Mouse (Mus musculus) neural tube, embryonic 15.5 days (tissue): ENCODE data around the gene Zfp36l1. TPM values are rescaled to one million over a fixed set of nuclear protein-coding genes. Genes with fewer than 3 reads are reported as not detected.
A peak's percentile ranks its signal among the peaks of the same experiment; 100 is the strongest.
"Not testable (repeated sequence)": the region's sequence is repeated elsewhere in the genome, so short reads cannot be mapped to it uniquely, and the experiment has no call there.

Source experiments
- ATAC-seq: fragments of 200-750 bp; cut with Nextera tagmentation; 2 replicates; pipeline ENCODE4 v1.8.0; 2017; ENCODE audit warnings: mild to moderate bottlenecking, moderate TSS enrichment, moderate library complexity; ENCODE audit not compliant: low FRiP score
- H3K27ac ChIP-seq: fragments of 300-500 bp; sonication (generic); replicated peaks from 2 replicates; pipeline ENCODE4 v1.5.1; 2015; ENCODE audit warnings: mild to moderate bottlenecking, inconsistent platforms
- H3K27me3 ChIP-seq: fragments of 300-500 bp; sonication (generic); replicated peaks from 2 replicates; pipeline ENCODE4 v1.6.1; 2015; ENCODE audit warnings: inconsistent platforms
- H3K36me3 ChIP-seq: fragments of 300-500 bp; sonication (generic); 2 replicates; pipeline ENCODE4 v1.6.1; 2015; ENCODE audit warnings: inconsistent platforms
- H3K4me1 ChIP-seq: fragments of 300-500 bp; sonication (generic); 2 replicates; pipeline ENCODE4 v1.6.1; 2015; ENCODE audit warnings: inconsistent platforms
- H3K4me2 ChIP-seq: fragments of 300-500 bp; sonication (generic); 2 replicates; pipeline ENCODE4 v1.6.1; 2015; ENCODE audit warnings: inconsistent platforms, mild to moderate bottlenecking, moderate library complexity
- H3K4me3 ChIP-seq: fragments of 300-500 bp; sonication (generic); replicated peaks from 2 replicates; pipeline ENCODE4 v1.5.1; 2015; ENCODE audit warnings: mild to moderate bottlenecking, inconsistent platforms
- H3K9ac ChIP-seq: fragments of 300-500 bp; sonication (generic); replicated peaks from 2 replicates; pipeline ENCODE4 v1.6.1; 2015; ENCODE audit warnings: mild to moderate bottlenecking, inconsistent platforms
- H3K9me3 ChIP-seq: fragments of 300-500 bp; sonication (generic); replicated peaks from 2 replicates; pipeline ENCODE4 v1.6.1; 2016; ENCODE audit warnings: inconsistent platforms
- WGBS: fragments of 180-500 bp; shearing (Covaris S2); methylation state at CpG from one replicate; pipeline ENCODE4 v1.1.7; 2015; ENCODE audit warnings: mixed read lengths; 5-methylcytosine and 5-hydroxymethylcytosine counted together
- polyA plus RNA-seq: library from polyadenylated mRNA; unstranded; fragments of >200 nt; fragmentation: Nextera tagmentation; extraction: Ambion mirVana; gene quantifications from 2 replicates; pipeline ENCODE4 v1.2.1, GENCODE M21; 2015

Zfp36l1 gene
- polyA plus RNA-seq, 1 experiment from 2014 or later = 33.6 TPM

DNA sequence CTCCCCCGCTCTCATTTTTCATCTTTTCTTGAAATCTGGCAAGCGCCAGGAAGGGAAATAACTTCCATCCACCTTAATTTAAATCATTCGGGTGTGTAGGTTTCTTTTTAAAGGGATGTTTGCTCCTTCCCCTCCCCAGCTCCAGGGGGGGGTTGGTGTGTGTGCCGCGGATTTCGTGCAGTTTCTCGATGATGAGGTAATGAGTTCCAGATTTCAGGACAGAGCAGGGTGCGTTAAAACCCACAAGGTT, 2.0 kb upstream of the Zfp36l1 start:
- peaks cover 42% of the 10 kb centered on the region for H3K4me1 ChIP-seq
- H3K4me2 ChIP-seq = peak overlapping the region; percentile 95
- no peak for ATAC-seq
- H3K9me3 ChIP-seq = no peaks in the 10 kb centered on the region
- peak overlapping the region; percentile 68 for H3K4me3 ChIP-seq
- 0% methylated on average over 8 of the region's 8 CpGs for WGBS
- peak overlapping the region; percentile 86 for H3K27ac ChIP-seq
- peaks cover 13% of the 10 kb centered on the region for H3K27me3 ChIP-seq
- no peaks in the 10 kb centered on the region for H3K36me3 ChIP-seq
- peak overlapping the region; percentile 54 for H3K9ac ChIP-seq

DNA sequence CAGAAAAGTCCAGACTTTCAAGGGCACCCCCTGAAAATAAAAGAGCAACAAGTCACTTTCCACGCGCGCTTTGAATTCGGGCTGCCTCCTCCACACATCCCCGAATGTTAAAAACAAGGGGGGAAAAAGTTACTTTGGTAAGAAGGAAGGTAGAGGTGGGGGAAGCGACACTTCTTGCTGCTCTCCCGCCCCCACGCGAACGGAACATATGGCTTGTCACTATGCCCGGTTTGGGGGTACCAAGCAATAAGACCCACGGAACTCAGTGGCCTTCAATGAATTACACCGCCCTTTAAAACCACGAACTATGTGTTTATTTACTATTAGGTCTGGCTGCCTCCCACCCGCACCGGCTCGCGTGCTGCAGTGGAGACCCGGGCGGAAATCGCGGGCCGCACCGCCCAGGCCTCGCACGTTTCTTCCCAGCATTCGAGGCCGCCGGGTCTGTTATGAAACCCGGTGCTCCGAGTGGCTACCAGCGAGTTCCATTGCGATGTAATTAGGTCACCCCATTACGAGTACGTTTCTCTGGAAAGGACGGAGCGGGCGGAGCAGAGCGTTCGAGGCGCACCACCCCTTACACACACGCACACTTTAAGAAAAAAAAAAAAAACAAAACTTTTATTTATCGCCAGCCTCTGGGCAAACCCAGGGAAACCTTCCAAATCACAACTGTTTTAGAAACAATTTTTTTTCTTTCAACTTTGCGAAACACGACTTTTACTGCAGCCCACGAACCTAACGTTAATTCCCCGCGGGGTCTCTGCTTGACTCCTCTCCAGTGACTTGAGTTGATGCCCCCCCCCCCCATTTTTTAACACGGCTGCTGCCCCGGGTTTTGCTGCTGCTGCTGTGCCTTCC, 1.4 kb upstream of the Zfp36l1 start:
- Histone ChIP-seq H3K4me3 (peak overlapping the region; percentile 68), H3K4me2 (peak overlapping the region; percentile 95), H3K27ac (peak overlapping the region; percentile 86), H3K27me3 (peaks cover 13% of the 10 kb centered on the region), H3K9me3 (no peaks in the 10 kb centered on the region), H3K9ac (peak overlapping the region; percentile 54), H3K4me1 (peaks cover 47% of the 10 kb centered on the region), H3K36me3 (no peaks in the 10 kb centered on the region)
- 1% methylated on average over 51 of the region's 51 CpGs for WGBS
- no peak for ATAC-seq

DNA sequence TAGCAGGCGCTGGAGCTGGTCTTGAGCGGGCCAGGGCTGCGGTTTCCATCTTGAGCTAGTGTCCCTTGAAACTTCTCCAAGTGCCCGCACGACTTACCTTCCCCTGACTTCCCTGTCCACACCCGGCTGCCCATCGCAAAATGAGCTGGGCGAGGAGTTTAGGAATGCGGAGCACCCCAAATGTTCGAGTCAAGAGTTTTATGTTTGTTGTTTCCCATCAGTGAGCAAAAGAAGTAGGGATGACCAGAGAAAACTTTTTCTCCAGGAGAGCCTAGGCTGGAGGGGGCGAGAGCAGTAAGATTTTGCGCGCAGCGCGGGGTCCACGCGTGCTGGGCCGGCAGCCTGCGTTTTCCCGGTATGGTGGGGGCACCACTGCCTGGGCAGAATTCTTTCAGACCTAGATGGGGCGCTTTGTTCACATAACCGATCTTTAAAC, 791 bp upstream of the Zfp36l1 start:
- Histone ChIP-seq H3K9me3 (no peaks in the 10 kb centered on the region), H3K27ac (peak overlapping the region; percentile 86), H3K4me1 (peaks cover 47% of the 10 kb centered on the region), H3K4me2 (peak overlapping the region; percentile 95), H3K36me3 (no peaks in the 10 kb centered on the region), H3K9ac (peak overlapping the region; percentile 54), H3K27me3 (peaks cover 13% of the 10 kb centered on the region), H3K4me3 (peak overlapping the region; percentile 68)
- no peak for ATAC-seq
- under 1% methylated on average over 22 of the region's 22 CpGs for WGBS

DNA sequence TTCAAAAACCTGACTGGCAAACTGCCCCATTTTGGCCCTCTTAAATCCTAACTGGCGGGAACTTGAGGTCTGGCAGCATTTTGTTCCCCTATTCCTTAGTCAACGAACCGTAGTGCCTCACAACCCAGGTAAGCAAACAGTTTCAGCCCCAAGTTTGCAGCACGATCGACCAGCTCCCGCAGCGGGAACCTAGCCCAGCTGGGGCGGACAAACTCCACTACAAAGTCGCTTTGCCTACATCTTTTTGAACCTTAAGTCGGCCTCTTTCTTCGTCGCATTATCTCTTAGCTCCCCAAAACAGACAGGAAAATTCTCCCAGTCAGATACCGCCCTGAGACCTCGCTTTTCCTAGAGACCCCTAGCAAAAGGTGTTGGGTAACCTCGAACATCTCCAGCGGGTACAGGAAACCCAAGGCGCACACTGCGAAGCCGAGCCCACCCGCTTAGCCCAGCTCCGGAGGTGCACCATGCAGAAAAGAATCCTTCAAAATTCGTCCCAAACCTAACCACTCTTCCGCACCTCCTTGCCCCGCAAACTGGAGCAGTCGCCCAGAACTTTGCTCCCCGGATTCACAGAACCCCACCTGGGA, 647 bp downstream of the Zfp36l1 start:
- Histone ChIP-seq H3K9ac (peak overlapping the region; percentile 57), H3K4me2 (peak overlapping the region; percentile 95; the same call in 1 of the 2 replicates), H3K36me3 (no peaks in the 10 kb centered on the region), H3K27me3 (peaks cover 13% of the 10 kb centered on the region), H3K27ac (peak overlapping the region; percentile 77), H3K9me3 (no peaks in the 10 kb centered on the region), H3K4me1 (peaks cover 44% of the 10 kb centered on the region), H3K4me3 (peak overlapping the region; percentile 68)
- ATAC-seq = no peak
- under 1% methylated on average over 26 of the region's 26 CpGs for WGBS

DNA sequence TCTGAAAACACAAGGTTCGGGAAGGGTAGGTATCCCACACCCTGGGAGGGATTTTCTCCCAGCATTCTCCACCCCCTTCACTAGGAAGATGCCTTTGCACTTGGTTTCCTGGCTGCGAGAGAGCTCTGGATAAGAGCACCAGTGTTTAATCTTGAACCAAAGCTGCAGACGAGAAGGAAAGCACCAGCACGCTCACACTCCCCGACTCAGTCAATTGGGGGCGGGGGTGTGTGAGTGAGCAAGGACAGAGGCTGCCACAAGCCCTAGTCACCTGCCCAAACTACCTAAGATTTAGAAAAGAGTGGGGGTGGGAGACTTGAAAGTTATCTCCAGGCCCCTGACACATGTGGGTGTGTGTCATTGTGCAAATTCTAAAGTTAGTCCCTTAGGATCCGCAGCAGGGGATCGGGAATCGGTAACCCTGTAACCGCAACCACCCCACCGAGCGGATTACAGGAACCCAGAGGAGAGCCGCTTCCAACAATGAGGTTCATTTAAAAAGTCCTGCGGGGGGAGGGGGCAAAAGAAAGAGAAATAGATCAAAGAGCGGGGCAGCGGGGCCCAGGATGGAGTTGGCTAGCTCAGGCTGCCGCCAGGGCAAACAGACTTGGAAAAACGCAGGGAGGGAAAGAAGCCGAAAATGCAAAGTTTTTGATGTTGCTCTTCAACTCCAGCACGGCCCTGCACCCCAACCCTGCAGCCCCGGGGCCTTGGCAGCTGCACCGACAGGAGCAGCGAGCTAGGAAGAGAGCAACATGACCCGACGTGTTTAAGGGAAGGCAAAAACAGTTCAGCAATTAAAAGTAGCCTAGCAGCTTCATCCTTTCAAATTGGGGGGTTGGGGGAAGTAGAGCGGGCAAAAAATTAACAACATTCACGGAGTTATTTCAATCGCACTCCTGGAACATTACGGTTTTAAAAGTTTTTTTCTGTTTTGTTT, 1.4 kb downstream of the Zfp36l1 start:
- Histone ChIP-seq H3K27ac (peak overlapping the region; percentile 77), H3K4me1 (peaks cover 37% of the 10 kb centered on the region), H3K9ac (peak overlapping the region; percentile 57), H3K4me3 (peak overlapping the region; percentile 68), H3K9me3 (no peaks in the 10 kb centered on the region), H3K27me3 (peaks cover 13% of the 10 kb centered on the region), H3K36me3 (no peaks in the 10 kb centered on the region), H3K4me2 (peak overlapping the region; percentile 91)
- ATAC-seq = no peak
- under 1% methylated on average over 29 of the region's 29 CpGs for WGBS

DNA sequence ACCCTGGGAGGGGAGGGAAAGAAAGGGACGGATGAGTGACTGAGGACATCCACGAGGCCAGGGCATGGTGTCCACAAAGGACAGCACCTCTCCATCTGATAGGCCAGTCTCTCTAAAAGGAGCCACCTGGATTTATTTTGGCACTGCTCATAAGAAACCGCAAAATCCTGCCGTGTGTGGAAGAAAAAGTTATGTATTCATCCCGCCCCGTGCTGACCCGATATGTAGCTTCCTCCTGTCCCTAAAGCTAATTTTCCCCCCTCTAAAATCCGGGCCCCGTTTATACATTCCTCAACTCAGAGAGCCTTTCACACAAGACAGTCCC, 2.3 kb downstream of the Zfp36l1 start:
- no peak for ATAC-seq
- H3K27ac ChIP-seq = peak overlapping the region; percentile 77
- peaks cover 32% of the 10 kb centered on the region for H3K4me1 ChIP-seq
- H3K36me3 ChIP-seq = no peaks in the 10 kb centered on the region
- peak overlapping the region; percentile 52 for H3K9ac ChIP-seq
- H3K4me3 ChIP-seq = peak overlapping the region; percentile 68
- WGBS = 1% methylated on average over 9 of the region's 9 CpGs
- no peaks in the 10 kb centered on the region for H3K9me3 ChIP-seq
- H3K4me2 ChIP-seq = peak overlapping the region; percentile 91
- peaks cover 13% of the 10 kb centered on the region for H3K27me3 ChIP-seq

DNA sequence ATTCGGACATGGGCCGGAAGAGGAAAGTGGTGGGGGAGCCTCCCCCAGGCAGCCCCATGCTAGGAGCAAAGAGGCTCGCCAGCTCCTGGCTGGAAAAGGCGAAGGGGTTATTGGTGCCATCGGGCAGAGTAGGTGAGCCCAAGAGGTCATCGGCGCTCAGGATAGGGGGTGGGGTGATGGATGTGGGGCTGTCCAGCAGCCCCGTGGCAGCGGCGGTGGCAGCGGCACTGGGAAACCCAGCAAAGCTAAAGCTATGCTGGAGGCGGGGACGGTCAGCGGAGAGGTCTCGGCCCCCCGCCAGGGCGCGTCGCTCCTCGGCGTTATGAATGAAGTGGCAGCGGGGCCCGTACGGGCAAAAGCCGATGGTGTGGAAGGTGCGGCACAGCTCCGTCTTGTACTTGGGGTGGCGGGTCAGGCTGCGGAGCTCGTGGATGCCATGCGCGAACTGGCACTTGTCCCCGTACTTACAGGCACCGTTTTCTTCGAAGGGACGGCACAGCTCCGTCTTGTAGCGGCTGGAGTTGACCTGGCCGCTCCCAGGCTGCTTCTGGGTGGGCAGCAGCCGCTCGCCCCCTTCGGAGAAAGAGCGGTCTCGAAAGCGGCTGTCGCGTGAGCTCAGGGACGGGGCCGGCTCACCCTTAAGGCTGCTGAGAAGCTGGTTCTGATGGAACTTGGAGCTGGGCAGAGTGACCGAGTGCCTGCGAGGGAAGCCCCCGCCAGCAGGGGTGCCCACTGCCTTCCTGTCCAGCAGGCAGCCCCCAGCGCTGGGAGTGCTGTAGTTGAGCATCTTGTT, 2.9 kb downstream of the Zfp36l1 start:
- peak; percentile 23; the same call in 1 of the 2 replicates for ATAC-seq
- no peaks in the 10 kb centered on the region for H3K9me3 ChIP-seq
- H3K4me1 ChIP-seq = peaks cover 30% of the 10 kb centered on the region
- peaks cover 13% of the 10 kb centered on the region for H3K27me3 ChIP-seq
- peak overlapping the region; percentile 91 for H3K4me2 ChIP-seq
- H3K4me3 ChIP-seq = peak overlapping the region; percentile 68
- H3K9ac ChIP-seq = peak overlapping the region; percentile 52
- H3K27ac ChIP-seq = peak overlapping the region; percentile 77
- H3K36me3 ChIP-seq = no peaks in the 10 kb centered on the region
- 4% methylated on average over 53 of the region's 53 CpGs for WGBS

DNA sequence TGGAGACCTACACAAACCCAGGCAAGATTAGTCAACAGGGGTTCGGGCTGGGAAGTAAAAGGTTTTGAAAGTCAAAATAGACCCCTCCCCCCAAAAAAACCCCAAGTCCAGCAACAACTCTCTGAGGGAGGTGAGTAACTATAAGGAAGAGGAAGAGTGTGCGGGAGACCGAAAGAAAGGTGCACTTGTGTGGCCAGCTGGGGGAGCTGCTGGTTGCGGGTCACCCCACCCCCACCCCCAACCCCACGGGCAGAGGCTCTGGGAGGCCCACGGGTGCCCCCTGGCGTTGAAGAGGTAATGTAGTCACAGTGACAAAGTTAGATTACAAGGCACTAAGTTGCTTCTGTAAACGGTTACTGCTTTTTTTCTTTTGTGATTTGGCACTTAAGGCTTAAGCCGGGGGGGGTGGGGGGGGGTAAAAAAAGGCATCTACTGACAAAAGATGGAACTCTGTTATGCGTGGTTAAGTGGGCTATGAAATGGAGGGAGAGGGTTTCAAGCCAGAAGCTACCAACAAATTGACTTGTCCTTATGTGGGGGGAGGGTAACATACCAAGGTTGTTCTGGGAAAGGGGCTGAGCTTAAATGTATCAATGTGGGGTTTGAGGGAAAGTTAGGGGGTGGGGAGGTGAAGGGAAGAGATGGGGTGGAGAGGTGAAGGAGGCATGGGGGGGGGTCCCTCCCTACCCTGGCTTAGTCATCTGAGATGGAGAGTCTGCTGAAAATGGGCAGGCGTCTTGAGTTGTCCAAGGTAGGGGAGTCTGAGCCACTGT, 3.7 kb downstream of the Zfp36l1 start:
- H3K36me3 ChIP-seq = not testable (repeated sequence)
- 7% methylated on average over 11 of the region's 11 CpGs for WGBS
- ATAC-seq = peak; percentile 51

DNA sequence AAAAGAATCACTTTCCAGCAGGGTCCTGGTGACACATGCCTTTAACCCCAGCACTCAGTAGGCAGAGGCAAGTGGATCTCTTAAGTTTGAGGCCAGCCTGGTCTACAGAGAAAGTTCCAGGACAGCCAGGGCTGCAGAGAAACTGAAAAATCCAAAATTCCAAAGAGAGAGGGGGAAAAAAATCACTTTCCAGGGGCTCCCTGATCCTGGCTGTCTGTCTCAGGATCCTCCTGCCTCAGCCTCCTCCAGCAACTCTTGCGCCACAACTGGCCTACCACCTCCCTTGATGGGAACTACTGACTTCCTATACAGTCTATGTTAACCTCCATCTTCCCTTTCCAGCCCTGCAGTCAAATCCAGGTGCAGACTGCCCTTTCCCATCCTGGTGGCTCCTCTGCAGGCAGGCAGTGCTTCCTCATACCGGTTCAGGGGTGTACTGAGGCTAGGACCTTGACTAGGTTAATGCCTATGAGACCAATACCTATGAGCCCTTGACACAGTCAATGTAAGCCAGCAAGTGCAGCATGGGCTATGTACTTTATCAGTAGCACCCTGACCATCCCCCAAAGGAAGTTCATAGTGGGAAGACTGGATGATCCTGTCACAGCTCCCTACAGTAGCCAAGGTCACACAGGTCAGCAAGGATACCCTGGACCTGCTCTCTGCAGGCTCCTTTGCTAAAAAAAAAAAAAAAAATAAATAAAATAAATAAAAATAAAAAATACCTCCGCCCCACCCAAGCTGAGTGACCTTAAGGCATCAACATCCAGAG, 5.7 kb downstream of the Zfp36l1 start:
- no peaks in the 10 kb centered on the region for H3K9me3 ChIP-seq
- no peaks in the 10 kb centered on the region for H3K36me3 ChIP-seq
- no peak overlapping the region for H3K27ac ChIP-seq
- H3K4me1 ChIP-seq = peaks cover 13% of the 10 kb centered on the region
- peaks cover 6% of the 10 kb centered on the region for H3K27me3 ChIP-seq
- 85% methylated on average over 3 of the region's 3 CpGs for WGBS
- no peak overlapping the region for H3K4me3 ChIP-seq
- H3K4me2 ChIP-seq = no peak overlapping the region
- ATAC-seq = no peak
- no peak overlapping the region for H3K9ac ChIP-seq

More for the DNA sequence above, 3.7 kb downstream of the Zfp36l1 start:
- not testable (repeated sequence) for H3K9me3 ChIP-seq
- H3K27ac ChIP-seq = peak overlapping the region; percentile 77
- H3K27me3 ChIP-seq = peaks cover 13% of the 10 kb centered on the region
- H3K4me3 ChIP-seq = peak overlapping the region; percentile 68
- peaks cover 22% of the 10 kb centered on the region for H3K4me1 ChIP-seq
- peak overlapping the region; percentile 52 for H3K9ac ChIP-seq
- H3K4me2 ChIP-seq = peak overlapping the region; percentile 91
